Mouse (Mus musculus): ENCODE measurements around the gene Hoxb1. TPM values are rescaled to one million over a fixed set of nuclear protein-coding genes. Genes with fewer than 3 reads are reported as not detected.
A peak's percentile ranks its signal among the peaks of the same experiment; 100 is the strongest.

The Hoxb1 gene
- polyA plus RNA-seq, 1 experiment from 2014 or later, result not detected

DNA sequence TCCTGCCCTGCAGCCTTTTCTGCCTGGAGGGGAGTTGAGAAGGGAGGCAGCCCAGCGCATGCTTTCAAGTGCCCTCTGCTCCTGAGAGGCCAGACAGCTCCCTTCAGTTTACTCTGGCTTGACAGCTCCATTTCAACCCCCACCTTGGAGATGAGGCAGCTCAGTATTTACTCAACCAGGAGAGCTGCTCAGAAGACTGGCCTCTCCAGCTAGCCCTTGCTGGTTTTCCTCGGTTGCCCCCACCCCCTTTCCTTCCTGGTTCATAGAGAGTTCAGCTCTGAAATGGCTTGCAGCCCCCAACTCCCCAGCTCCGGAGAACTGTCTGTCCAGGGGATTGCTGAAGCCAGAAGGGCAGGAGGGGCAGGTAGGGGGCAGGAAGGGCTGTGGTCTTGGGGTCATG lies 7.0 kb downstream of the Hoxb1 start:
- Histone ChIP-seq H3K27ac (no peak overlapping the region; the same call in 1 of the 2 replicates), H3K9me3 (no peaks in the 10 kb centered on the region), H3K4me1 (peaks cover 14% of the 10 kb centered on the region), H3K36me3 (no peaks in the 10 kb centered on the region), H3K4me3 (no peak overlapping the region), H3K9ac (no peak overlapping the region), H3K27me3 (peaks cover 5% of the 10 kb centered on the region; the same call in 1 of the 2 replicates), H3K4me2 (no peak overlapping the region; the same call in 1 of the 2 replicates)
- ATAC-seq (ENCODE audit: borderline replicate concordance, extremely low read depth, low FRiP score, low TSS enrichment), result peak; percentile 81; the same call in 1 of the 2 replicates
- 11% methylated on average over 3 of the region's 3 CpGs for WGBS

DNA sequence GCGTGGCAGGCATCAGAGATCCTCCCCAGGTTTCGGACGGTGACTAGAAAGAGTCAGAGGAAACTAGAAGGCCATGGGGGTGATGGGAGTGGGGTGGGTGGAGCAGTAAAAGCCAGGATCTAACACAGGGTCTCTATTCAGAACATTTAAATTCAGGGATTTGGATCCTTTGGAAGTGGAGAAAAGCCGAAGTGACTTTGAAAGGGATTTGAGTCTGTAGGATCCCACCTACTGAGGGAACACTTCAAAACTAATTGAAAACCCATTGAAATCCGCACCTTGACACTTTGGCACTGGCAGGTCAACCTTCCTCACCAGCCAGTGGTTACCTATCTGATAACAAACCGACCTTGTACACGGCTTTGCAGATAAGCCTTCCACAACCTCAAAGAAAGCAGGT lies 9.3 kb downstream of the Hoxb1 start:
- no peak overlapping the region for H3K27ac ChIP-seq
- peaks cover 14% of the 10 kb centered on the region for H3K4me1 ChIP-seq
- no peak for ATAC-seq (ENCODE audit: borderline replicate concordance, extremely low read depth, low FRiP score, low TSS enrichment)
- H3K9ac ChIP-seq, result no peak overlapping the region
- no peaks in the 10 kb centered on the region for H3K9me3 ChIP-seq
- WGBS, result 47% methylated on average over 7 of the region's 7 CpGs
- no peaks in the 10 kb centered on the region; the same call in 1 of the 2 replicates for H3K27me3 ChIP-seq
- no peaks in the 10 kb centered on the region for H3K36me3 ChIP-seq
- no peak overlapping the region for H3K4me2 ChIP-seq
- no peak overlapping the region for H3K4me3 ChIP-seq

DNA sequence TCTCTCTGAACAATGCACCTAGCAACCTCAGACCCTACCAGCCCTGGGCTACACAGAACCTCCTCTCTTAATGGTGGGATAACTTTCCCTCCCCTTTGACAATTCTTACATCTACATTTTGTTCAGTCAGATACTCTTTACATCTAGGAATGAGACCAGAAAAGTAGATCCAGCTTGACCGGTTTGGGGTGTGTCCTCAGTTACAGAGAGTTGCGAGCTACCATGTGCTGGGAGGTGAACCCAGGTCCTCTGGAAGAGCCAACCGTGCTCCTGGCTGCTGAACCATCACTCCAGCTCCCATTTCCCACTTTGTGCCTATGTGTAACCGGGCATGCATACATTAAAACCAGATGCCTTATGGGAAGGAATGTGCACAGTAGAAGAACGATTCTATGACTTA lies 17.8 kb downstream of the Hoxb1 start:
- Histone ChIP-seq H3K4me2 (no peak overlapping the region), H3K27ac (no peak overlapping the region), H3K27me3 (no peaks in the 10 kb centered on the region; the same call in 1 of the 2 replicates), H3K36me3 (no peaks in the 10 kb centered on the region), H3K4me1 (peaks cover 13% of the 10 kb centered on the region), H3K9me3 (no peaks in the 10 kb centered on the region), H3K9ac (no peak overlapping the region), H3K4me3 (no peak overlapping the region)
- WGBS, result 55% methylated on average over 5 of the region's 5 CpGs
- ATAC-seq (ENCODE audit: borderline replicate concordance, extremely low read depth, low FRiP score, low TSS enrichment), result no peak

DNA sequence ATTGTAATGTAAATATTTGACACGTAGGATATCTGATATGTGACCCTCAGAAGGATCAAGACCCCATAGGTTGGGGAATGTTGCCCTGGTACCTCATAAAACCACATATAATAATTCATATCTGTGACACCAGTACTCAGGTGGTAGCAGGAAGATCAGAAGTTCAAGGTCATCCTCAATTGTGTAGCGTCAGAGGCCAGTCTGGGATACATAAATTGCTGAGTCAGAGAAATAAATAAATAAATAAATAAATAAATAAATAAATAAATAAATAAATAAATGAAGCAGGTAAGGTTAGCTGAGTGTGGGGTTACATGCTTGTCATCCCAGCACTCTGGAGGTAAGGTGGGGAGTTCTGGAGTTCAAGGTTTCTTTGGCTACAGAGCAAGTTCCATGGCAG lies 22.1 kb downstream of the Hoxb1 start:
- Histone ChIP-seq H3K4me2 (no peak overlapping the region), H3K27me3 (no peaks in the 10 kb centered on the region; the same call in 1 of the 2 replicates), H3K9ac (no peak overlapping the region), H3K27ac (no peak overlapping the region), H3K36me3 (no peaks in the 10 kb centered on the region), H3K4me1 (peaks cover 14% of the 10 kb centered on the region), H3K4me3 (no peak overlapping the region), H3K9me3 (no peaks in the 10 kb centered on the region)
- WGBS, result 70% methylated on average over 2 of the region's 2 CpGs
- no peak for ATAC-seq (ENCODE audit: borderline replicate concordance, extremely low read depth, low FRiP score, low TSS enrichment)

DNA sequence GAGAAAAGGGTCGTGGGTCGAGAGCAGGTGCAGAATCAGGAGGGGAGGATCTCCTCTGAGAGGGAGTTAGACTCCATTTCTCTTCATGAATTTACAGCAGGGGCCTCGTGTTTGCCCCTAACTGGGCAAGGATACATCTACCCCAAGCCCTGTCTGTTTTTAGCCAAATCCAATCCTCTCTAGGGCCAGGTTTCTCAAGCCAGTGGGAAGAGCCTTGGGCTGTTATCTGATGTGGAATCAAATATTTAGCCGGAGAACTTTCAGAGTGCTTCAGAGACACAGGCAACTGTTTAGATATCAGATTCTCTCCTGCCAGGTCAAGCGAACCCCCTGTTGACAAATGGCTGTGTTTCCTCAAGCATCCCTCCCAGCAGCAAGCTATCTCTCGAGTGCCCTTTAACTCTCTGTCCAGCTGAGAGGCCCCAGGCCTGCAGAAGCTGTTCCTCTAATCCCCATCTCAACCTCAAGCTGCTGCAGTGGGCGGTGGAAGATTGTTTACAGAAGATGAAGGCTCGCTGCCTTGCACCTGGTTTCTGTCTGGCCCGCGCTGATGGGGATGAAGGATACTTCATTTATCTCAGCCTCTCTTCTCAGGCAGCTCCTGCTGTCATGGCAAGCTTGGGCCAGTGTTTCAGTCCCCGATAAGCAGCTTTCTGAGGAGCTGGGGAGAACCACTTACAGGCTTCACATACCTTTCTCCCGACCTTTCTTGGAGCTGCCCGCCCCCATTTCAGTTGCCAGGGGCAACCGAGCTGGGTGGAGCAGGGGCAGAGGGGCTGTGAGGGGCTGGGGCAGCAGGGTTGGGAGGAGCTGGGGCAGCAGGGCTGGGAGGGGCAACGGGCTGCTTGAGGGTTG lies 31.4 kb downstream of the Hoxb1 start:
- WGBS, result 10% methylated on average over 15 of the region's 15 CpGs
- H3K9me3 ChIP-seq, result no peaks in the 10 kb centered on the region
- H3K4me1 ChIP-seq, result peaks cover 24% of the 10 kb centered on the region
- no peak overlapping the region for H3K9ac ChIP-seq
- ATAC-seq (ENCODE audit: borderline replicate concordance, extremely low read depth, low FRiP score, low TSS enrichment), result peak; percentile 55; the same call in 1 of the 2 replicates
- H3K36me3 ChIP-seq, result no peaks in the 10 kb centered on the region
- no peak overlapping the region for H3K4me3 ChIP-seq
- 0 out of 2 replicates have a peak overlapping the region, but pooled peaks have one; percentile 23 for H3K27ac ChIP-seq
- peak overlapping the region; percentile 5; the same call in 1 of the 2 replicates for H3K4me2 ChIP-seq
- no peaks in the 10 kb centered on the region for H3K27me3 ChIP-seq

DNA sequence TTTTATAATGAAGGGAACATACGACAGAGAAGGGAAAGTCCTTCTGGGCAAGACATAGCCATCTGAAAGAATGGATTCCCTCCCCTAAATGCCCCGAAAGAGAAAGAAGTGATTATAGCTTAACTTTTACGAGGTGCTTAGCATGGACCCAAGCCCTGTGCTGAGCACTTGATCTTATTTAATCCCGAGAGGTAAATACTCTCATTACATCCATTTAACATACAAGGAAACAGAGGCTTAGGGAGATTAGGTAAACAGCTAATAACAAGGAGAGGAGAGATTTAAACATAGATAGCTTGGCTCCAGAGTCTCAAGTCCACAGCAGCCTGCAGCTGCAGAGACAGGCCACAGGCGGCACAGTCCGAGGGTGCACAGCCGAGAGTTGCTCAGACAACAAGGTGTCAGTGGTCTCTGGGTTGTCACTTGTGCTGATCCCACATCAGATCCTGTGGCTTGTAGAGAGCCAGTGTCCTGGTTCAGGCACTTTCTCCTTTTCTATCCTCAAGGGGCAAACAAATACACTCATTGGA lies 32.3 kb downstream of the Hoxb1 start:
- WGBS, result 32% methylated on average over 7 of the region's 7 CpGs
- Histone ChIP-seq H3K27me3 (no peaks in the 10 kb centered on the region), H3K9ac (no peak overlapping the region), H3K36me3 (no peaks in the 10 kb centered on the region), H3K4me2 (no peak overlapping the region), H3K9me3 (no peaks in the 10 kb centered on the region), H3K27ac (0 out of 2 replicates have a peak overlapping the region, but pooled peaks have one; percentile 18), H3K4me1 (peaks cover 24% of the 10 kb centered on the region), H3K4me3 (no peak overlapping the region)
- no peak for ATAC-seq (ENCODE audit: borderline replicate concordance, extremely low read depth, low FRiP score, low TSS enrichment)

DNA sequence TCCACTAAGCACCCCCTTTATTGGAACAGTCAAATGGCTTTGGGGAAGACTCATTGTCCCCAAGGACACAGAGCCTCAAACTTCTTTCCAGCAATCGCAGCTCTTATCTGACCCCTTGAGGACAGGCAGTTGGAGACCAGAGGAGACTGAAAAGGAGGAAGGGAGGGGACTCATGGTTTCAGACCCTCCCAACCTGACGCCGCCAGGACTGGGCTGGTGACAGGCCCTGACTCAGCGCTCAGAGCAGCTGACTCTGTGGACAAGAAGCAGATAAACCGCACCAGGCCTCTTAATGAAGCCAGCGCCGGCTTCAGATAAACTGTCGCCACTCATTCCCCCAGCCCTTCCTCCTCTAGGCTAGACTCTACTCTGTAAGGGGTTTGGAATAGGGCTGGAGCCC lies 34.4 kb downstream of the Hoxb1 start:
- no peaks in the 10 kb centered on the region for H3K27me3 ChIP-seq
- no peak overlapping the region for H3K4me3 ChIP-seq
- H3K27ac ChIP-seq, result no peak overlapping the region
- peak; percentile 53; the same call in 1 of the 2 replicates for ATAC-seq (ENCODE audit: borderline replicate concordance, extremely low read depth, low FRiP score, low TSS enrichment)
- no peak overlapping the region for H3K4me2 ChIP-seq
- 20% methylated on average over 8 of the region's 8 CpGs for WGBS
- H3K9me3 ChIP-seq, result no peaks in the 10 kb centered on the region
- H3K9ac ChIP-seq, result no peak overlapping the region
- H3K4me1 ChIP-seq, result peaks cover 39% of the 10 kb centered on the region
- no peaks in the 10 kb centered on the region for H3K36me3 ChIP-seq

DNA sequence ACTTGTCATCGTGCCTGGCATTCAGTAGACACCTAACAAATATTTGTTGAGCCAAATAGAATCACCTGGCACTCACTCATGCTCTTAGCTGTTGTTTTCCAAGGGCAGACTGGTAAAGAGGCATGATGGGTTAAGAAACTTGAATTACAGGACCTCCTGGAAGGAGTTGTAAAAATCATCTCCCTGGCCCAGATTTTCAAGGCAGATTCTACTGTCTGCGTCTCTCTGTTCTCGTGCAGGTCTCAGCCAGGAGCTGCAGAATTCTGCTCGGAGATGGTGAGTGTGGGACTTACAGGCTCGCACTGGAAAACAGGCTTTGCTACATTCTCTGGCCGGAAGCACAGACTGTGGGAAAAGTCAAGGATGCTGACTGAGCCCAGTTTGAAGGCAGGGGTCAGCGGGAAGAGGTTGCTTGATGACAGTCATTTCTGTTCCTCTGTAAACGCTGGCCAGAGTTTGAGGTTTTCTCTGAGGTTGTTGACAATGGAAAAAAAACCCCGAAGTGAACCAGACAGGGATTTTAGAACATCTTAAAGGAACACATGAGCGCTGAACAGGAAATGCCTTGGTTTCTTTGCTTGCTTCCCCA lies 38.6 kb downstream of the Hoxb1 start:
- Histone ChIP-seq H3K27ac (peak overlapping the region; percentile 48), H3K9me3 (no peaks in the 10 kb centered on the region), H3K4me2 (no peak overlapping the region), H3K9ac (no peak overlapping the region), H3K27me3 (no peaks in the 10 kb centered on the region), H3K4me3 (no peak overlapping the region), H3K4me1 (peaks cover 47% of the 10 kb centered on the region), H3K36me3 (no peaks in the 10 kb centered on the region)
- ATAC-seq (ENCODE audit: borderline replicate concordance, extremely low read depth, low FRiP score, low TSS enrichment), result no peak
- 14% methylated on average over 10 of the region's 10 CpGs for WGBS

DNA sequence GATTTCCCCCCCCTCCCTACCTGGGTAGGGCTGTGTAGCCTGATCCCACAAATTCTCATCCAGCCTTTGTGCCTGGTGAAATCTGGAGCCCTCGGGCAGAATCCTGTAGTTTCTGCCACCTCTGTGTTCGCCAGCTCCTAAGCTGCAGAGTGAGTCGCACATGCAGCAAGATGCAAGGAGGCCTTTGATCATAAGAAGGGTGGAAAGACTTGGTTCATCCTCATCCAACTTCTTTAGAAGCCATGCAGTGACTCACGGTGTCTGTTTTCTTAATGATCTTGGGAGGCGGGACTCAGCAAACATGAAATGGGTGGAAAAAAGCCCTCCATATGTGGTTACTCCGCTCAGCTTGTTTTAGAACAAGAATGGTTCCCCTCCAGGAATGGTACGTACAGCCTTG lies 39.3 kb downstream of the Hoxb1 start:
- no peaks in the 10 kb centered on the region for H3K27me3 ChIP-seq
- no peak for ATAC-seq (ENCODE audit: borderline replicate concordance, extremely low read depth, low FRiP score, low TSS enrichment)
- H3K9me3 ChIP-seq, result no peaks in the 10 kb centered on the region
- H3K4me3 ChIP-seq, result no peak overlapping the region
- H3K4me1 ChIP-seq, result peaks cover 47% of the 10 kb centered on the region
- no peak overlapping the region for H3K4me2 ChIP-seq
- WGBS, result 54% methylated on average over 7 of the region's 7 CpGs
- peak overlapping the region; percentile 48 for H3K27ac ChIP-seq
- no peak overlapping the region for H3K9ac ChIP-seq
- no peaks in the 10 kb centered on the region for H3K36me3 ChIP-seq

DNA sequence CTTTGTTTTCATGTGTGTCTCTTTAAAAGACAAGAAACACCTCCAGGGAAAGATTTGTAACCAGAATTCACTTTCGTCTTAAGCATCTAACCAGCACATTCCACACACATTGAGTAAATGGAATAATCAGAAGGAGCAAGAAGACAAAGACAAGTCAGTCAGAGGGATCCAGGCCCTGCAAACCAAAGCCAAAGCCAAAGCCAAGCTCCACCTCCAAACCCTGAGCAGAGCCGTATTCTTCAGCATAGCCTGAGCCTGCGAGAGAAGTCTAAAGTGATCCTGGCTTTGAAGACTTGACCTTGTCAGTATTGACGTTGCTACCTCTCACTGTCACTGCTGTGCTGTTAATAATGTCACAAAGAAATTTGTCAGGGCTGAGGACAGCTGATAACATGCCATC lies 40.0 kb downstream of the Hoxb1 start:
- Histone ChIP-seq H3K4me3 (no peak overlapping the region), H3K9ac (no peak overlapping the region), H3K36me3 (no peaks in the 10 kb centered on the region), H3K27ac (0 out of 2 replicates have a peak overlapping the region, but pooled peaks have one; percentile 48), H3K27me3 (no peaks in the 10 kb centered on the region), H3K4me2 (no peak overlapping the region), H3K9me3 (no peaks in the 10 kb centered on the region), H3K4me1 (peaks cover 43% of the 10 kb centered on the region)
- ATAC-seq (ENCODE audit: borderline replicate concordance, extremely low read depth, low FRiP score, low TSS enrichment), result no peak
- 40% methylated on average over 4 of the region's 4 CpGs for WGBS

DNA sequence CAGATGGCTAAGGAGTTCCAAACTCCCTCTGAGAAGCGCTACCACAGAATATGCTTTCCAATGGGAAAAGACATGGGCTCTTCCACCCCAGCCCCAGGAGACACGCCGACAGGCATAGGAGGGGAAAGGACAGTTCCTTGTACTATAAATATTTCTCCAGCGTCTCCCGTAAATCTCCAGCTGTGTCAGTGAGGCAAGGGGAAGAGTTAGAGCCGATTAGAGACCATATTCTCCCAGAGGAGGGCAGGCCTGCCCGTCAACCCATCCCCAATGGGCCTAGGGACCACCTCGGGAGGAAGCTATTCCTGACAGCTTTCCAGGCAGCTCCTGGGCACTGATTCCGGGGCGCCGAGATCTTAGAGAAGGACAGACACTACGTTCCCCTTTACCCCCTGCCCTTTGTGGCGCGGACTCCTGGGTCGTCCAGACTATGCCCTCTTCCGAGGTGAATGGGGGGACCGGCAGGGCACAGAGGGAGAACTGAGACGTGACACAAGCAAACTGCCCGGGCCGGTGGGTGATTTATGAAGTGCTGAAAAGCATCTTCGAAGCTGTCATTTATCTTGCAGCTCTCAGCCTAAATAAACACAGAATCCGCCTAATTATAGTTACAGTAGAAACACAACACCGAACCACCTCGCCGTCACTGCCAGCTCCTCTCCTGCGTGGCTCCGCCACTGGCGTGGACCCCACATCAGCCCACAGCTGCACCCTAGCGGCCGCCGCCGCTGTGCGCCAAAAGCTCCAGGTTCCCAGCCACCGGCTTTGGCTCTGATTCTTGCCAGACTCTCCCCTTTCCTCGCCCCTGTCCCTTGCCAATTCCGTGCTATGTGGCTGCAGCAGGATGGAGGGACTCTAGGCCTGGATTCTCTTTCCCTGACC lies 41.9 kb downstream of the Hoxb1 start:
- ATAC-seq (ENCODE audit: borderline replicate concordance, extremely low read depth, low FRiP score, low TSS enrichment), result peak; percentile 85
- Histone ChIP-seq H3K4me1 (peaks cover 44% of the 10 kb centered on the region), H3K9ac (no peak overlapping the region; the same call in none of the 2 replicates), H3K27ac (peak overlapping the region; percentile 74), H3K4me3 (peak overlapping the region; percentile 10), H3K27me3 (no peaks in the 10 kb centered on the region), H3K4me2 (peak overlapping the region; percentile 48), H3K9me3 (no peaks in the 10 kb centered on the region), H3K36me3 (no peaks in the 10 kb centered on the region)
- 5% methylated on average over 36 of the region's 36 CpGs for WGBS

All from lung, embryonic 15.5 days (tissue).